Mouse (Mus musculus) forebrain, postnatal 0 days (tissue): ENCODE data around the gene Nipsnap1. TPM values are rescaled to one million over a fixed set of nuclear protein-coding genes. Genes with fewer than 3 reads are reported as not detected.

Source experiments
- ATAC-seq: fragments of 200-750 bp; cut with Nextera tagmentation; 2 replicates; pipeline ENCODE4 v1.8.0; 2017; ENCODE audit warnings: mild to moderate bottlenecking, moderate library complexity
- DNase-seq: peaks from one replicate; pipeline ENCODE4 v3.0.0-alpha.2; 2015
- H3K27ac ChIP-seq: fragments of 300-500 bp; sonication (generic); 2 replicates; pipeline ENCODE4 v1.5.1; 2014; ENCODE audit warnings: low read depth, mild to moderate bottlenecking, antibody characterized with exemption, low read length, moderate library complexity, mixed read lengths
- H3K27me3 ChIP-seq: fragments of 300-500 bp; sonication (generic); 2 replicates; pipeline ENCODE4 v1.6.1; 2014; ENCODE audit warnings: mild to moderate bottlenecking, low read length, mixed read lengths; ENCODE audit not compliant: insufficient read depth
- H3K36me3 ChIP-seq: fragments of 300-500 bp; sonication (generic); 2 replicates; pipeline ENCODE4 v1.6.1; 2014; ENCODE audit warnings: mild to moderate bottlenecking, moderate library complexity; ENCODE audit not compliant: insufficient read depth
- H3K4me1 ChIP-seq: fragments of 300-500 bp; sonication (generic); 2 replicates; pipeline ENCODE4 v1.6.1; 2014; ENCODE audit warnings: antibody characterized with exemption; ENCODE audit not compliant: insufficient read depth
- H3K4me2 ChIP-seq: fragments of 300-500 bp; sonication (generic); 2 replicates; pipeline ENCODE4 v1.6.1; 2014; ENCODE audit warnings: low read depth, mild to moderate bottlenecking, moderate library complexity
- H3K4me3 ChIP-seq: fragments of 300-500 bp; sonication (generic); 2 replicates; pipeline ENCODE4 v1.5.1; 2014; ENCODE audit warnings: low read depth, low read length, mixed read lengths
- H3K9ac ChIP-seq: fragments of 300-500 bp; sonication (generic); 2 replicates; pipeline ENCODE4 v1.6.1; 2014; ENCODE audit warnings: mild to moderate bottlenecking
- H3K9me3 ChIP-seq: fragments of 300-500 bp; sonication (generic); 2 replicates; pipeline ENCODE4 v1.6.1; 2016; ENCODE audit warnings: low read length
- CTCF ChIP-seq: sonication (generic); IDR thresholded peaks from 2 replicates; pipeline ENCODE4 v1.5.1; 2016; ENCODE audit warnings: antibody characterized with exemption, control low read depth, low read depth
- WGBS: fragments of 180-500 bp; shearing (Covaris S2); extraction: QIAGEN DNeasy Blood & Tissue Kit; methylation state at CpG from one replicate; pipeline ENCODE4 v1.1.7; 2014; 5-methylcytosine and 5-hydroxymethylcytosine counted together
- polyA plus RNA-seq: library from polyadenylated mRNA; unstranded; fragments of >200 nt; fragmentation: Nextera tagmentation; extraction: Ambion mirVana; gene quantifications from 2 replicates; pipeline ENCODE4 v1.2.1, GENCODE M21; 2015
- total RNA-seq: library from RNA; depleted of rRNA; stranded (reverse); fragments of >200 nt; gene quantifications from 2 replicates; pipeline ENCODE4 v1.2.3, GENCODE M21; 2014

The Nipsnap1 gene
- total and polyA plus RNA-seq, 2 experiments from 2014 or later = 125 to 128 TPM

GRCm38 (mm10) chr11:4850404-4850803 lies 23.3 kb upstream of the Nipsnap1 start:
- no peak overlapping the region for H3K4me3 ChIP-seq
- no peak for TF ChIP-seq CTCF
- 88% methylated on average over 2 of the region's 2 CpGs for WGBS
- H3K27me3 ChIP-seq = no peaks in the 10 kb centered on the region
- no peak overlapping the region for H3K27ac ChIP-seq
- H3K4me2 ChIP-seq = no peak overlapping the region
- peaks cover 9% of the 10 kb centered on the region for H3K4me1 ChIP-seq
- H3K9ac ChIP-seq = no peak overlapping the region
- H3K9me3 ChIP-seq = no peaks in the 10 kb centered on the region
- no peaks in the 10 kb centered on the region for H3K36me3 ChIP-seq
- DNase-seq (no peak), ATAC-seq (no peak)

- H3K9me3 ChIP-seq = no peaks in the 10 kb centered on the region
- no peak overlapping the region for H3K9ac ChIP-seq
- H3K27me3 ChIP-seq = no peaks in the 10 kb centered on the region
- H3K4me1 ChIP-seq = peaks cover under 1% of the 10 kb centered on the region; the same call in 1 of the 2 replicates
- DNase-seq (no peak), ATAC-seq (no peak)
- no peaks in the 10 kb centered on the region for H3K36me3 ChIP-seq
- H3K4me3 ChIP-seq = no peak overlapping the region
- TF ChIP-seq CTCF = no peak
- H3K4me2 ChIP-seq = no peak overlapping the region
- H3K27ac ChIP-seq = no peak overlapping the region
Measured at GRCm38 (mm10) chr11:4853021-4853420, 20.7 kb upstream of the Nipsnap1 start.

- 79% methylated on average over 5 of the region's 5 CpGs for WGBS
- no peak for TF ChIP-seq CTCF
Measured at GRCm38 (mm10) chr11:4854181-4854580, 19.6 kb upstream of the Nipsnap1 start.

GRCm38 (mm10) chr11:4858416-4858815 lies 15.3 kb upstream of the Nipsnap1 start:
- no peak overlapping the region for H3K4me3 ChIP-seq
- no peaks in the 10 kb centered on the region for H3K27me3 ChIP-seq
- ATAC-seq = no peak
- no peak for DNase-seq
- 56% methylated on average over 2 of the region's 2 CpGs for WGBS
- no peaks in the 10 kb centered on the region for H3K9me3 ChIP-seq
- TF ChIP-seq CTCF = no peak
- H3K4me1 ChIP-seq = no peaks in the 10 kb centered on the region
- H3K4me2 ChIP-seq = no peak overlapping the region
- H3K27ac ChIP-seq = no peak overlapping the region
- no peak overlapping the region for H3K9ac ChIP-seq
- H3K36me3 ChIP-seq = no peaks in the 10 kb centered on the region

More at GRCm38 (mm10) chr11:4854181-4854580, 19.6 kb upstream of the Nipsnap1 start:
- no peak for DNase-seq
- Histone ChIP-seq H3K4me3 (no peak overlapping the region), H3K27me3 (no peaks in the 10 kb centered on the region), H3K9me3 (no peaks in the 10 kb centered on the region), H3K36me3 (no peaks in the 10 kb centered on the region), H3K4me1 (no peaks in the 10 kb centered on the region), H3K4me2 (no peak overlapping the region), H3K9ac (no peak overlapping the region), H3K27ac (no peak overlapping the region)
- no peak for ATAC-seq

- no peak overlapping the region for H3K4me2 ChIP-seq
- H3K27ac ChIP-seq = no peak overlapping the region
- H3K9me3 ChIP-seq = no peaks in the 10 kb centered on the region
- no peak for TF ChIP-seq CTCF
- ATAC-seq (no peak), DNase-seq (no peak)
- WGBS = 52% methylated on average over 1 of the region's 1 CpGs
- no peaks in the 10 kb centered on the region for H3K36me3 ChIP-seq
- no peak overlapping the region for H3K4me3 ChIP-seq
- no peaks in the 10 kb centered on the region for H3K4me1 ChIP-seq
- no peak overlapping the region for H3K9ac ChIP-seq
- no peaks in the 10 kb centered on the region for H3K27me3 ChIP-seq
Measured at GRCm38 (mm10) chr11:4860986-4861385, 12.8 kb upstream of the Nipsnap1 start.

DNA sequence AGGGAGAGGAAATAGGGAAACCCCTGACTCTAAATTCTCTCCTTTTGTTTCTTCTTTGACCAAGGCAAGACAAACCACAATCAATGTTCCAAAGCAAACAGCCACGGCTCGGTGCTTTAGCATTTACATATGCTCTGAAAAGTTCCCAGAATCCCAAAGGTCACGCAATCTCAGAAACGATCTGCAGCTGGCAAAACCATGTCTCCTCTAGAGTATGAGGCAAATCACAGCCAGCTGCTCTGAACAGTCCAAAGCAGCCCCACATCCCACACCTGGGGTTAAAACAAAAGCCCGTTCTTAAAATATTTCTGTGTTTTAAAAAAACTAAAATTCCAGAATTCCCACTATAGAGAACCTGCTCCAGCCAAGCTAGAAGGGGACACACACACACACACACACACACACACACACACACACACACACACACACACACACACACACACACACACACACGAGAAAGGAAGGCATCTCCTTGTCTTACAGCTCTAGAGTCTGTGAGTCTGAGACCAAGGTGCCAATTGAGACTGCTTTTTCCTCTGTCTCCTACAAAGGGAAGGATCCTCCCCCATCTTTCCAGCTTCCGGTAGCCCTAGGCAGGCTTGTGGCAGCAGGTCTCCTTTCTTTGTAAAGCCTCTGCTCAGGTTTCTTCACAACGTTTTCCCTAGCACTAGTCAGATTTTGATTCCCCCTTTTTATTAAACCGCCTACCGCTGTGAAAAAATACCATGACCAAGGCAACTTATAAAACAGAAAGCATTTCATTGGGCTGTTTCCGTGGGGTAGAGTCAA lies 11.7 kb upstream of the Nipsnap1 start:
- Histone ChIP-seq H3K4me1 (no peaks in the 10 kb centered on the region), H3K4me3 (no peak overlapping the region), H3K4me2 (no peak overlapping the region), H3K9me3 (no peaks in the 10 kb centered on the region), H3K27me3 (no peaks in the 10 kb centered on the region), H3K9ac (no peak overlapping the region), H3K36me3 (no peaks in the 10 kb centered on the region), H3K27ac (no peak overlapping the region)
- WGBS = 55% methylated on average over 11 of the region's 11 CpGs
- no peak for DNase-seq
- no peak for ATAC-seq
- no peak for TF ChIP-seq CTCF

- Histone ChIP-seq H3K9ac (no peak overlapping the region), H3K36me3 (no peaks in the 10 kb centered on the region), H3K9me3 (no peaks in the 10 kb centered on the region), H3K4me1 (no peaks in the 10 kb centered on the region), H3K4me3 (no peak overlapping the region), H3K4me2 (no peak overlapping the region), H3K27ac (no peak overlapping the region), H3K27me3 (no peaks in the 10 kb centered on the region)
- no peak for TF ChIP-seq CTCF
- DNase-seq (no peak), ATAC-seq (no peak)
- 100% methylated on average over 1 of the region's 1 CpGs for WGBS
Measured at GRCm38 (mm10) chr11:4862730-4863129, 11.0 kb upstream of the Nipsnap1 start.
